Mouse (Mus musculus): Measurements from ENCODE around the gene Ifi27l2a. TPM values are rescaled to one million over a fixed set of nuclear protein-coding genes. Genes with fewer than 3 reads are reported as not detected.
A peak's percentile ranks its signal among the peaks of the same experiment; 100 is the strongest.
"Not testable (repeated sequence)": the region's sequence is repeated elsewhere in the genome, so short reads cannot be mapped to it uniquely, and the experiment has no call there.

Ifi27l2a gene
- polyA plus RNA-seq, 1 experiment from 2014 or later: 0.48 TPM

DNA sequence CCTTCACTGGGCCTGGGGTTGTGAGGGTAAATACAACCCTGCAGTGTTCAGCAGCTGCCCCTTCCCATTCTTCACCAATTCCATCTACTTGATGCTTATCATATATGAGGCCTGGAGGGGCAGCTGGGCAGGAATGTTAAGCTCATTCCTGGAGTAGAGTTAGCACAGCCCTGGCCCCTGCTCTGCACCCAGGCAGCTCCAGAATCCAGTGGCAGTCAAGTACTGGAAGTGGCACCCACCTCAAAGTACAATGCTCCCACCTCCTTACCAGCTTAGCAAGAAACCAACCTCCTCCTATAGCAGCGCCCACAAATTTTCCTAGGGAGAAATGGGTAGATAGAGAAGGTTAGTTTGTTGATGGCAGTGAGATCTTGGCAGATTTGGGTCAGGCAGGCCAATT lies 13.2 kb upstream of the Ifi27l2a start:
- not testable (repeated sequence) for DNase-seq (ENCODE audit: low spot score); H3K27me3 ChIP-seq (ENCODE audit: low read depth, poor library complexity, severe bottlenecking); H3K36me3 ChIP-seq; H3K4me1 ChIP-seq; H3K27ac ChIP-seq (replicated peaks); H3K9me3 ChIP-seq (replicated peaks); H3K4me3 ChIP-seq
- no CpG with 5 or more reads among the region's 1 CpGs for WGBS

- Histone ChIP-seq H3K27me3 (ENCODE audit: low read depth, poor library complexity, severe bottlenecking) (no peaks in the 10 kb centered on the region), H3K4me1 (no peaks in the 10 kb centered on the region), H3K27ac (replicated peaks) (no peak overlapping the region), H3K36me3 (no peaks in the 10 kb centered on the region), H3K4me3 (no peak overlapping the region), H3K9me3 (replicated peaks) (no peaks in the 10 kb centered on the region)
- no peak for DNase-seq (ENCODE audit: low spot score)
Measured at GRCm38 (mm10) chr12:103453361-103453760, 9.9 kb upstream of the Ifi27l2a start.

DNA sequence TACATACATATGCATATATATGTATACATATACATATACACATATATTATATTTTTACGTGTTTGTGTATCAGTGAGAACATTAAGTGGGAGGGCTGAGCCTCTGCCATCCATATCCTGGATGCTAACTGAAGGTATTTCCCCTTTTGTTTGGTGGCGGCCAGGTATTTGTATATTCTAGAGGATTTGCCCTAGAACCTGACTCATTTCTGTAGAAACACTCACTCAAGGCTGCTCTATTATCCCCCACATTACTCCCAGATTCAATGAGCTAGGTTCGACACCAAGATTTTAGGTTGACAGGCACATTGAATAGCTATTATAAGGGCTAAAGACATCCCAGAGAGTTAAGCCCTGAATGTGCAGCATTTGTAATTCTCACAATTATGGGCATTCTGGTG lies 1.6 kb upstream of the Ifi27l2a start:
- WGBS: 75% methylated on average over 3 of the region's 3 CpGs
- Histone ChIP-seq H3K4me1 (0 out of 2 replicates have a peak, but pooled peaks cover 2% of the 10 kb centered on the region), H3K9me3 (replicated peaks) (no peaks in the 10 kb centered on the region), H3K4me3 (no peak overlapping the region), H3K36me3 (no peaks in the 10 kb centered on the region), H3K27ac (replicated peaks) (no peak overlapping the region), H3K27me3 (ENCODE audit: low read depth, poor library complexity, severe bottlenecking) (no peaks in the 10 kb centered on the region)
- DNase-seq (ENCODE audit: low spot score): no peak

DNA sequence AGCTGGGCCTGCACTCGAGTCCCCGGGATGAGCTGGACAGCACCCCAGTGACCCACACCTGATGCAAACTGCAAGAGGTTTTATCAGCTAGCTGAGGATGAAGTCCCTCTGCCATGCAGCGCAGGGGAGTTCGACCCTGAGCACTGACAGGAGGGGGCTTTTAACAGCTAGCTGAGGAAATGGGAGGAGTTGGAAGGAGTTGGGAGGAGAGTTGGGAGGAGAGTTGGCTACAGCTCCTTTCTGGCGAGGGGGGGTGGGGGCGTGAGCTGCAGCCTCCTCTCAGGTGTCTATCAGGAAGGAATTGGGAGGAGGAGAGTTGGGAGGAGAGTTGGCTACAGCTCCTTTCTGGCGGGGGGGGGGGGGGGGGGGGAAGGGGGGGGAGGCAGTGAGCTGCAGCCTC lies 781 bp upstream of the Ifi27l2a start:
- H3K27me3 ChIP-seq (ENCODE audit: low read depth, poor library complexity, severe bottlenecking); H3K27ac ChIP-seq (replicated peaks); DNase-seq (ENCODE audit: low spot score); H3K36me3 ChIP-seq; H3K4me1 ChIP-seq; H3K4me3 ChIP-seq; H3K9me3 ChIP-seq (replicated peaks): not testable (repeated sequence)
- 50% methylated on average over 6 of the region's 7 CpGs for WGBS

DNA sequence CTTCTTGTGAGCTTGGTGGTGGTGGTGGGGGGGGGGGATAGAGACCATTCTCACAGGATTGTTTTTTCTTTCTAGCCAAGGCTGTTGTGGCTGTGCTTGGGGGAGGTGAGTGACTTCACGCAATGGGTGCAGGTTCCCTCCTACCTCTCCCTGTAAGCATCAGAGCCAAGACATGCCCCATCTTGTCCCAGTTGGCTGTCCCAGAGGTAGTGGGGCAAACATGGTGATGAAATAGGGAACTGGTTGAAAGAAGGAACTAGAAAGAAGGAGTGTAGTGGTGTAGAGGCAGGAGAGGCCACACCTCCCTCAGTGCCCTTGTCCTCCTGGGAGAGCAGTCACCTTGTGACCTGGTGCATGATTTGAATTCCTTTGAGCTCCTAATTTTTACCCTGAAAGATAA lies 5.9 kb downstream of the Ifi27l2a start:
- 88% methylated on average over 1 of the region's 1 CpGs for WGBS
- no peak overlapping the region for H3K4me3 ChIP-seq

GRCm38 (mm10) chr12:103434861-103435260 lies 8.6 kb downstream of the Ifi27l2a start:
- Histone ChIP-seq H3K9me3 (replicated peaks) (no peaks in the 10 kb centered on the region), H3K4me1 (no peaks in the 10 kb centered on the region), H3K36me3 (no peaks in the 10 kb centered on the region), H3K27ac (replicated peaks) (no peak overlapping the region), H3K4me3 (no peak overlapping the region), H3K27me3 (ENCODE audit: low read depth, poor library complexity, severe bottlenecking) (no peaks in the 10 kb centered on the region)
- no peak for DNase-seq (ENCODE audit: low spot score)

More for the DNA sequence above, 5.9 kb downstream of the Ifi27l2a start:
- no peaks in the 10 kb centered on the region for H3K9me3 ChIP-seq (replicated peaks)
- 0 out of 2 replicates have a peak, but pooled peaks cover 2% of the 10 kb centered on the region for H3K4me1 ChIP-seq
- H3K27me3 ChIP-seq (ENCODE audit: low read depth, poor library complexity, severe bottlenecking): no peaks in the 10 kb centered on the region
- no peaks in the 10 kb centered on the region for H3K36me3 ChIP-seq
- DNase-seq (ENCODE audit: low spot score): no peak
- H3K27ac ChIP-seq (replicated peaks): no peak overlapping the region

DNA sequence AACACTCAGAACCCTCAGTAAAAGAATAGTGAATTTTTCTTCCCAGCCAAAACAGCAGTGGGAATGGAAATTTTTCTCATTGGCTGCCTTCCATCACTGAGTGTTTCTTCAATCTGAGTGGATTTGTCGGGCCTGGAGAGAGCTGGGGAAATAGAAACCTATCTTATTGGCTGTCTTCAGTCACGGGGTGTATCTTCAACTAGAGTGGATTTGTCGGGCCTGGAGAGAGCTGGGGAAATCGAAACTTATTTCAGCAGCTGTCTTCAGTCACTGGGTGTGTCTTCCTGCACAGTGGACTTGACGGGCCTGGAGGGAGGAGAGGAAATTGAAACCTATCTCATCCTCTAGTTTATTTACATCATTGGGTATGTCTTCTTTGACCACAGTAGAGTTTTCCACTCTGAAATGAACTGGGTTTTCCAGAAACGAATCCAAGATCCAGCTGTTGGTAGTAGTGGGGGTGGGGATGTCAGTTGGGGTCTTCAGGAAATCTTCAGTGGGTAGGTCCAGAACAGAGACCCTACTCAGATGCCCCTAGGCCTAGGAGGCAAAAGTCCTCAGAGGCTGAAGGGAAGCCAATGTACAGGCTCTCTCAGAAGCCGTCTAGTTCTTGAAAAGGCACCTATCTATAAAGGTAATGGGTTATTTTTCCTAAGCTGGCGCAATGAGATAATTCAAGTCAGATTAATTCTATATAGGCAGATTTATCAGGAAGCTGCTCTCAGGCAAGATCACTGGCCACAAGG lies 9.3 kb downstream of the Ifi27l2a start, which contains the start of gene Ifi27:
Gene Ifi27 (plus strand): TSS at position 226 of the 746 bp plus-strand sequence.
- no peaks in the 10 kb centered on the region for H3K9me3 ChIP-seq (replicated peaks)
- H3K27ac ChIP-seq (replicated peaks): no peak within 1 kb of the TSS
- no peaks in the 10 kb centered on the region for H3K4me1 ChIP-seq
- 76% methylated on average over 8 of the region's 8 CpGs for WGBS
- no peak for DNase-seq (ENCODE audit: low spot score)
- no peak within 1 kb of the TSS for H3K4me3 ChIP-seq
- H3K27me3 ChIP-seq (ENCODE audit: low read depth, poor library complexity, severe bottlenecking): no peaks in the 10 kb centered on the region
- no peaks in the 10 kb centered on the region for H3K36me3 ChIP-seq

DNA sequence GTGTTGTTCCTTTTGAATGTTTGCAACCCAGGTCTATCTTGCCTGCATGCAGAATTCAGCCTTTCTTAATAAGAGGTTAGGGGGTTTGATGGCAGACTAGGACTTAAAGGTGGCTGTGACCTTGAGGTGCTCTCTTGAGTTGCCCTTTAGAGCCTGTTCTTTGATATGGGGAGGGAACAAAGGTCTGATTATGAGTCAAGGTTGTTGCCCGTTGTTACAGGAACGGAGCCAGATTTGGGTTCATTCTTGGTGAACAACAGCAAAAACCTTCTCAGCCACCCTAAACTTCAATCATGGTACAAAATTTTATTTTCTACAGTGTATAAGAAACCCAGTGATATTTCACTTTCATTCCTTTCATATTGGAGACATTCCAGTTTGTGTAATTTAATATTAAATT lies 10.1 kb downstream of the Ifi27l2a start:
- 88% methylated on average over 2 of the region's 2 CpGs for WGBS
- Histone ChIP-seq H3K36me3 (no peaks in the 10 kb centered on the region), H3K4me1 (no peaks in the 10 kb centered on the region), H3K27ac (replicated peaks) (no peak overlapping the region), H3K4me3 (no peak overlapping the region), H3K9me3 (replicated peaks) (no peaks in the 10 kb centered on the region), H3K27me3 (ENCODE audit: low read depth, poor library complexity, severe bottlenecking) (no peaks in the 10 kb centered on the region)
- no peak for DNase-seq (ENCODE audit: low spot score)

- DNase-seq (ENCODE audit: low spot score): no peak
- peaks cover 26% of the 10 kb centered on the region for H3K36me3 ChIP-seq
- H3K4me1 ChIP-seq: peaks cover 28% of the 10 kb centered on the region
- no peaks in the 10 kb centered on the region for H3K27me3 ChIP-seq (ENCODE audit: low read depth, poor library complexity, severe bottlenecking)
- no peak overlapping the region for H3K27ac ChIP-seq (replicated peaks)
- H3K9me3 ChIP-seq (replicated peaks): no peaks in the 10 kb centered on the region
- no peak overlapping the region for H3K4me3 ChIP-seq
- 87% methylated on average over 7 of the region's 7 CpGs for WGBS
Measured at GRCm38 (mm10) chr12:103426710-103427109, 16.8 kb downstream of the Ifi27l2a start.

DNA sequence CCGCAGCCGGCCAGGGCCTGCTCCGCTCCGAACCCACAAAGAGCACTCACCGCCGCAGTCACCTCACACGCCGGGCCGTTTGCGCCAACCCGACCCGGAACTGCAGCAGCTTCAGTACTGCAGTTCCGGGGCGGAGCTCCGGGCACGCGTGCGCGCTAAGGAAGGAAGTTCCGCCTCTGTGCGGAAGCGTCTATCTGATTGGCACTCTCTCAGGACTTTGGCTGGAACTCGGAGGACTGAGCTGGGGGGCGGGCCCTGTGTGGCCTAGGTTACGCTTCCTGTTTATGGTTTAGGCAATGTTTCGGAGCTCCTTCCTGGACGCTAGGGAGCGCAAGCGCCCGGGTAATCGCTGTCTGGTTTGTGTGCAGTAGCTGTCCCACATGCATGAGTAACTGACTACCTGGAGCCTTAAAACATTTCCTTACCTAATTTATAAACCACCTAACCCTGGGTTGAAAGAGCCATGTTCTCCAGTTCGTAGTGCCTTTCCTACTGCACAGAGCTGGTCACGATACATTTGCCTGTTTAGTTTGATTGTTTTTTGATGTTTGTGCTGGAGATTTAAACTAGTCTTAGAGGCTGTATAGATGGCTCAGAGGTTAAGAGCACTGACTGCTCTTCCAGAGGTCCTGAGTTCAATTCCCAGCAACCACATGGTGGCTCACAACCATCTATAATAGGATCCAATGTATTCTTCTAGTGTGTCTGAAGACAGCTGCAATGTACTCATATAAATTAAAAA lies 17.6 kb downstream of the Ifi27l2a start, which contains the start of gene Ddx24:
Gene Ddx24 (minus strand): TSS at position 102 of the 742 bp plus-strand sequence.
- Histone ChIP-seq H3K4me1 (peaks cover 33% of the 10 kb centered on the region), H3K4me3 (peak within 1 kb of the TSS; percentile 97), H3K27ac (replicated peaks) (peak within 1 kb of the TSS; percentile 88), H3K36me3 (peaks cover 27% of the 10 kb centered on the region), H3K27me3 (ENCODE audit: low read depth, poor library complexity, severe bottlenecking) (no peaks in the 10 kb centered on the region), H3K9me3 (replicated peaks) (no peaks in the 10 kb centered on the region)
- DNase-seq (ENCODE audit: low spot score): peak; percentile 99
- 1% methylated on average over 33 of the region's 33 CpGs for WGBS

- Histone ChIP-seq H3K4me1 (peaks cover 33% of the 10 kb centered on the region), H3K27ac (replicated peaks) (peak overlapping the region; percentile 88), H3K27me3 (ENCODE audit: low read depth, poor library complexity, severe bottlenecking) (no peaks in the 10 kb centered on the region), H3K36me3 (peaks cover 27% of the 10 kb centered on the region), H3K9me3 (replicated peaks) (no peaks in the 10 kb centered on the region), H3K4me3 (peak overlapping the region; percentile 97)
- WGBS: 10% methylated on average over 33 of the region's 33 CpGs
- DNase-seq (ENCODE audit: low spot score): no peak
Measured at GRCm38 (mm10) chr12:103425016-103425728, 18.3 kb downstream of the Ifi27l2a start.

DNA sequence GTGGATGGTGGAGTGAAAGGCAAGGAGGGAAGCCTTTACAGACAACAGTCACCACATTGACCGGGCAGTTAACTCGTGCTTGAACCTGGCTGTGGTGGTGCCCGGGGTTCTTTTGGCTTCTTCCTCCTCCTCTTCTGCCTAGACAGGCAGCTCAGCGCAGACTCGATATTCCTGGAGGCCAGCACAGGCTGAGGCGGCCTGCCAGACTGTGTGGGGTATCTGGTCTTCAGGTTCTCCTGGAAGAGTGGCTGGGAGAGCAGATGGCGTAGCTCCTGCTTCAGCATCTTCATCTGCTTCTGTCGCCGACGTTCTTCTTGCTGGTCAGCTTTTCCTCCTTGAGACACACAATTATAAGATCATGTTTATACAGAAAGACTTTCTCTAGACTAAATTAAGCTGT lies 35.3 kb downstream of the Ifi27l2a start:
- Histone ChIP-seq H3K4me1 (no peaks in the 10 kb centered on the region), H3K27me3 (ENCODE audit: low read depth, poor library complexity, severe bottlenecking) (no peaks in the 10 kb centered on the region), H3K36me3 (peaks cover 96% of the 10 kb centered on the region), H3K4me3 (no peak overlapping the region), H3K9me3 (replicated peaks) (no peaks in the 10 kb centered on the region), H3K27ac (replicated peaks) (no peak overlapping the region)
- 92% methylated on average over 10 of the region's 10 CpGs for WGBS
- DNase-seq (ENCODE audit: low spot score): no peak

- no peak within 1 kb of the TSS for H3K27ac ChIP-seq (replicated peaks)
- H3K9me3 ChIP-seq (replicated peaks): no peaks in the 10 kb centered on the region
- no peaks in the 10 kb centered on the region for H3K27me3 ChIP-seq (ENCODE audit: low read depth, poor library complexity, severe bottlenecking)
- H3K4me1 ChIP-seq: no peaks in the 10 kb centered on the region
- H3K4me3 ChIP-seq: no peak within 1 kb of the TSS
- H3K36me3 ChIP-seq: peaks cover 96% of the 10 kb centered on the region
- WGBS: 95% methylated on average over 4 of the region's 4 CpGs
- DNase-seq (ENCODE audit: low spot score): no peak
Measured at GRCm38 (mm10) chr12:103407720-103408119, 35.8 kb downstream of the Ifi27l2a start, which contains the start of gene 9330161L09Rik. Gene 9330161L09Rik (minus strand): TSS chr12:103407820.

Data from midbrain, embryonic 10.5 days (tissue).